Mouse (Mus musculus): Measurements from ENCODE around the gene Adi1. TPM values are rescaled to one million over a fixed set of nuclear protein-coding genes. Genes with fewer than 3 reads are reported as not detected.
A peak's percentile ranks its signal among the peaks of the same experiment; 100 is the strongest.

The Adi1 gene
- polyA plus RNA-seq, 1 experiment from 2014 or later, result 24.6 TPM

DNA sequence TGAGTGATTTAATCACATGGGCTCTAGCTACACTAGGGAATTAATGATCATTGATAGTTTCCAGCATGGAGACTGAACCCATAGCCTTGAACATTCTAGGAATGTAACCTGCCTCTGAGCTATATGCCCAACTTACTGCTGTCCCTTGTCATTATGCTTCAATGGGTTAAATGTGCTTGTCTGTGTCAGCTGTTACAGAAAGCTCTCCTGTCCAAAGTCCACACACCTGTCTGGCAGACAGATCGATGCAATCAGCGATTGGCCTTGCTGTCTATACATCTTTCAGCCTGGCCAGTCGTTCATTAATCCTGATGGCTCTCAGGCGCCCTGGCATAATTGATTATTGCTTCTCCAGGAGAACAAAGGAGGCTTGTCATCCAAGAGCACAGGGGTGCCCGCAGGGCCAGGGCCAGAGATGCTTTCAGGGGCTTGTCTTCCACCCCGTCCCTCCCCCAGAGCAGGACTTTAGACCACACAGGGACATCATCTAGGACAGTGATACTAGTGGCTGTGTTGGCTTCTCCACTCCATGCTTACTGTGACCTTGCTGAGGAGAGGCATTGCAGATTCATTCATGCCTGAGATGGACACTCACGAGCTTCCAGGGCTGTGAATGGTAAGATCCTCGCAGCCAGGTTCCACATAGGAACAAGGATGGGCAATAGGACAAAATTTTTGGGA lies 11.3 kb downstream of the Adi1 start:
- H3K27ac ChIP-seq (ENCODE audit: low read length), result no peak overlapping the region
- 62% methylated on average over 8 of the region's 8 CpGs for WGBS
- peaks cover 7% of the 10 kb centered on the region; the same call in 1 of the 2 replicates for H3K36me3 ChIP-seq (ENCODE audit: control insufficient read depth, insufficient read depth, low read length)
- H3K9me3 ChIP-seq (replicated peaks; ENCODE audit: control insufficient read depth, low read length, poor library complexity, severe bottlenecking), result no peaks in the 10 kb centered on the region
- no peaks in the 10 kb centered on the region; the same call in 1 of the 2 replicates for H3K4me1 ChIP-seq (ENCODE audit: control insufficient read depth, insufficient read depth, low read length)
- ATAC-seq, result no peak
- H3K9ac ChIP-seq (ENCODE audit: low read depth, low read length), result no peak overlapping the region
- no peaks in the 10 kb centered on the region for H3K27me3 ChIP-seq (ENCODE audit: control insufficient read depth, insufficient read depth, low read depth, low read length)
- no peak overlapping the region for H3K4me2 ChIP-seq (ENCODE audit: low read length)
- H3K4me3 ChIP-seq (ENCODE audit: low read depth, low read length), result no peak overlapping the region

DNA sequence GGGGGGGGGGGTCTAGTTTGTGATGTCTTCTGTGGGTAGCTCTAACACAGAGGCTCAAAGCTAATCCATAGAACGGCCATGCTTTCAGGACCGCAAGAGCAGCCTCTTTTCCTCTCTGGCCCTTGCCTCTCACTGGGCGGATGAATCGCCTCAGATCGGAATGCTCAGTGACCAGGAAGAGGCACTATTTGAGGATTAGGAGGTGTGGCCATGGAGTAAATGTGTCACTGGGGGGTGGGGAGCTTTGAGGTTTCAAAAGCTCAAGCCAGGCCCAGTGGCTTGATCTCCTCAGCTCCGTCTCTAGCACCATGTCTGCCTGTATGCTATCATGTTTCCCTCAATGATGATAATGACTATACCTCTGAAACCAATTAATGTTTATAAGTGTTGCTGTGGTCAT lies 14.0 kb downstream of the Adi1 start:
- ATAC-seq, result no peak
- H3K9ac ChIP-seq (ENCODE audit: low read depth, low read length), result no peak overlapping the region
- H3K4me1 ChIP-seq (ENCODE audit: control insufficient read depth, insufficient read depth, low read length), result no peaks in the 10 kb centered on the region; the same call in 1 of the 2 replicates
- no peaks in the 10 kb centered on the region for H3K27me3 ChIP-seq (ENCODE audit: control insufficient read depth, insufficient read depth, low read depth, low read length)
- H3K9me3 ChIP-seq (replicated peaks; ENCODE audit: control insufficient read depth, low read length, poor library complexity, severe bottlenecking), result no peaks in the 10 kb centered on the region
- no peak overlapping the region for H3K4me2 ChIP-seq (ENCODE audit: low read length)
- H3K27ac ChIP-seq (ENCODE audit: low read length), result no peak overlapping the region
- H3K4me3 ChIP-seq (ENCODE audit: low read depth, low read length), result no peak overlapping the region
- 64% methylated on average over 6 of the region's 6 CpGs for WGBS
- peaks cover 14% of the 10 kb centered on the region; the same call in 1 of the 2 replicates for H3K36me3 ChIP-seq (ENCODE audit: control insufficient read depth, insufficient read depth, low read length)

DNA sequence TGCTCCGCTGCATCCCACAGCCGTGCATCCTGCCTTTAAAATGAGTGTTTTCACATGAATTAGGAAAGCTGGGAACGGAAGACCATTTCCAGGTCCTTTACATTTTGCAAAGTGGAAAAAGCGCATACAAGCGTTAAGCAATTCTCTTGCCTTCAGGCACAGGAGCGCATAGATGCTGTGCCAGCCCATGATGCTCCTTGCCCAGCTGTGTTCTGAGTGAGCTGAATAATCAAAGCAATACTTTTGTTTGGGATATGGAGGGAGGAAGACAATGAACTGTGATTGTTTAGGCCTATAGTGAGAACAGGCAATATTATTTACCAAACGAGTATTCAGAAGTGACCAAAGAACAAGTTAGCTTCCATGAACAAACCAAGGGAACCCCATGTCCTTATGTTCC lies 15.7 kb downstream of the Adi1 start:
- H3K27ac ChIP-seq (ENCODE audit: low read length), result no peak overlapping the region
- H3K9me3 ChIP-seq (replicated peaks; ENCODE audit: control insufficient read depth, low read length, poor library complexity, severe bottlenecking), result no peaks in the 10 kb centered on the region
- H3K4me1 ChIP-seq (ENCODE audit: control insufficient read depth, insufficient read depth, low read length), result no peaks in the 10 kb centered on the region; the same call in 1 of the 2 replicates
- H3K9ac ChIP-seq (ENCODE audit: low read depth, low read length), result no peak overlapping the region
- no peak for ATAC-seq
- no peaks in the 10 kb centered on the region for H3K27me3 ChIP-seq (ENCODE audit: control insufficient read depth, insufficient read depth, low read depth, low read length)
- no peak overlapping the region for H3K4me2 ChIP-seq (ENCODE audit: low read length)
- H3K36me3 ChIP-seq (ENCODE audit: control insufficient read depth, insufficient read depth, low read length), result peaks cover 14% of the 10 kb centered on the region; the same call in 1 of the 2 replicates
- H3K4me3 ChIP-seq (ENCODE audit: low read depth, low read length), result no peak overlapping the region
- 89% methylated on average over 7 of the region's 7 CpGs for WGBS

DNA sequence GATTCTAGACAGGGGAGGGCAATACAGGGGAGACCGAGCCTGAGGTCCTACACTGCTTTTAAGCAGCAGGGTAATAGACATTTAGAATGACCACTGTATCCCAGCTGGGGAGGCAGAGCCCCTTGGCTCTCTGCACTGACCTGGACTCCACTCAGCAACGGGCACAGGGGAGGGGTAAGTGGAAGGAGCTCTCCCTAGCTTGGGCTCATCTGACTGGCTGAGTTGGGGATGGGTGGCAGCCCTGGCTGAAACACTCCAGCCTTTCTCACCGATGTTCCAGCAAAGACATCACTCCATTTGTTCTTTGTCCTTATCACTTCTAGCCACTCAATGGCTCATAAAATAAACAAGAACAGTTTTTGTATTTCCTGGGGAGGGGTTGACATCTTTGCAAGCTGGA lies 18.7 kb downstream of the Adi1 start:
- WGBS, result 80% methylated on average over 3 of the region's 3 CpGs
- Histone ChIP-seq H3K27ac (ENCODE audit: low read length) (no peak overlapping the region), H3K4me3 (ENCODE audit: low read depth, low read length) (no peak overlapping the region), H3K4me1 (ENCODE audit: control insufficient read depth, insufficient read depth, low read length) (peaks cover 2% of the 10 kb centered on the region; the same call in 1 of the 2 replicates), H3K9me3 (replicated peaks; ENCODE audit: control insufficient read depth, low read length, poor library complexity, severe bottlenecking) (no peaks in the 10 kb centered on the region), H3K27me3 (ENCODE audit: control insufficient read depth, insufficient read depth, low read depth, low read length) (no peaks in the 10 kb centered on the region), H3K4me2 (ENCODE audit: low read length) (no peak overlapping the region), H3K9ac (ENCODE audit: low read depth, low read length) (no peak overlapping the region), H3K36me3 (ENCODE audit: control insufficient read depth, insufficient read depth, low read length) (peaks cover 14% of the 10 kb centered on the region; the same call in 1 of the 2 replicates)
- ATAC-seq, result no peak

GRCm38 (mm10) chr12:28694231-28694630 lies 19.2 kb downstream of the Adi1 start:
- no peak overlapping the region for H3K9ac ChIP-seq (ENCODE audit: low read depth, low read length)
- peaks cover 11% of the 10 kb centered on the region; the same call in 1 of the 2 replicates for H3K36me3 ChIP-seq (ENCODE audit: control insufficient read depth, insufficient read depth, low read length)
- 84% methylated on average over 2 of the region's 2 CpGs for WGBS
- no peaks in the 10 kb centered on the region for H3K27me3 ChIP-seq (ENCODE audit: control insufficient read depth, insufficient read depth, low read depth, low read length)
- H3K4me2 ChIP-seq (ENCODE audit: low read length), result no peak overlapping the region
- no peak overlapping the region for H3K27ac ChIP-seq (ENCODE audit: low read length)
- no peak overlapping the region for H3K4me3 ChIP-seq (ENCODE audit: low read depth, low read length)
- peaks cover 2% of the 10 kb centered on the region; the same call in 1 of the 2 replicates for H3K4me1 ChIP-seq (ENCODE audit: control insufficient read depth, insufficient read depth, low read length)
- ATAC-seq, result no peak
- no peaks in the 10 kb centered on the region for H3K9me3 ChIP-seq (replicated peaks; ENCODE audit: control insufficient read depth, low read length, poor library complexity, severe bottlenecking)

DNA sequence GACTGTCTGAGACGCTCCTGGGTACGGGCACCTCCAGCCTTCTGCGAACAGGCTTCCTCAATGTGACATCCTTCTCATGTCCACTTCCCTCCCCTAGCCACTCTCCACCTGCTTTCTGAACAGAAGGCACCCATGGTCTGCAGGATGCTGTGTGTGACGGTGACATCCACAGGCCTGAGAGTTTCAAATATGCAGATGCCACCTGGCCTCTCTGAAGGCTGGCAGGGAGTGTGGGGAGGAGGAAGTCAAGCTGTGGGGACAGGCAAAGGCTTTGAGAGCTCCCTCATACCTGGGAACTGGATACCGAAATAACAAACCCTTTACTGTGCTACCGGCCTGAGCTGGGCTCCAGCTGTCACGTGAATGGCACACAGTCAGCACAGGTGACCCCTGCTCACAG lies 19.7 kb downstream of the Adi1 start:
- no peaks in the 10 kb centered on the region for H3K27me3 ChIP-seq (ENCODE audit: control insufficient read depth, insufficient read depth, low read depth, low read length)
- no peak for ATAC-seq
- H3K4me3 ChIP-seq (ENCODE audit: low read depth, low read length), result no peak overlapping the region
- H3K27ac ChIP-seq (ENCODE audit: low read length), result no peak overlapping the region
- H3K4me1 ChIP-seq (ENCODE audit: control insufficient read depth, insufficient read depth, low read length), result peaks cover 6% of the 10 kb centered on the region; the same call in 1 of the 2 replicates
- no peak overlapping the region for H3K9ac ChIP-seq (ENCODE audit: low read depth, low read length)
- no peaks in the 10 kb centered on the region for H3K9me3 ChIP-seq (replicated peaks; ENCODE audit: control insufficient read depth, low read length, poor library complexity, severe bottlenecking)
- H3K4me2 ChIP-seq (ENCODE audit: low read length), result no peak overlapping the region
- 94% methylated on average over 7 of the region's 7 CpGs for WGBS
- H3K36me3 ChIP-seq (ENCODE audit: control insufficient read depth, insufficient read depth, low read length), result peaks cover 11% of the 10 kb centered on the region; the same call in 1 of the 2 replicates

- Histone ChIP-seq H3K36me3 (ENCODE audit: control insufficient read depth, insufficient read depth, low read length) (no peaks in the 10 kb centered on the region), H3K4me1 (ENCODE audit: control insufficient read depth, insufficient read depth, low read length) (peaks cover 18% of the 10 kb centered on the region), H3K4me3 (ENCODE audit: low read depth, low read length) (no peak overlapping the region), H3K27me3 (ENCODE audit: control insufficient read depth, insufficient read depth, low read depth, low read length) (no peaks in the 10 kb centered on the region), H3K4me2 (ENCODE audit: low read length) (no peak overlapping the region), H3K9me3 (replicated peaks; ENCODE audit: control insufficient read depth, low read length, poor library complexity, severe bottlenecking) (no peaks in the 10 kb centered on the region), H3K27ac (ENCODE audit: low read length) (peak overlapping the region; percentile 47; the same call in 1 of the 2 replicates), H3K9ac (ENCODE audit: low read depth, low read length) (no peak overlapping the region)
- WGBS, result 64% methylated on average over 14 of the region's 14 CpGs
- no peak for ATAC-seq
Observed at GRCm38 (mm10) chr12:28697821-28698595, 23.0 kb downstream of the Adi1 start.

DNA sequence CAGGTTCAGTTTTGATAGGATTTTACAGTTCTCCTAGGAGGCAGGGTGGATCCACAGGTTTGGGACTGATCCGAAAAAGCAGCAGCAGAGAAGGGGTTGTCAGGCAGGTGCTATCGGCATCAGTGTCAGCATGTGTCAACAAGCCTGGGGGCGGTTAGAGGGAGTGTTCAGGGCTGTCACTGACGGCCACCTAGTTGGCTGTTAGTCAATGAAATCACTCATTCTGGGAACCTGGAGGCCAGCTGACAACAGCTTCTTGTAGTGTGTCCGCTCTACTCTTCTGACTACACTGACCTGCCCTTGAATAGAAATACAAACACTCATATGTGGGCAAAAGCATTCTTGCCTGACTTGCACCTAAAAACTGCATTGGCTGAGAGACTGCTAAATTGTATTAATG lies 24.1 kb downstream of the Adi1 start:
- no peak overlapping the region for H3K4me2 ChIP-seq (ENCODE audit: low read length)
- WGBS, result 72% methylated on average over 5 of the region's 5 CpGs
- H3K9ac ChIP-seq (ENCODE audit: low read depth, low read length), result no peak overlapping the region

DNA sequence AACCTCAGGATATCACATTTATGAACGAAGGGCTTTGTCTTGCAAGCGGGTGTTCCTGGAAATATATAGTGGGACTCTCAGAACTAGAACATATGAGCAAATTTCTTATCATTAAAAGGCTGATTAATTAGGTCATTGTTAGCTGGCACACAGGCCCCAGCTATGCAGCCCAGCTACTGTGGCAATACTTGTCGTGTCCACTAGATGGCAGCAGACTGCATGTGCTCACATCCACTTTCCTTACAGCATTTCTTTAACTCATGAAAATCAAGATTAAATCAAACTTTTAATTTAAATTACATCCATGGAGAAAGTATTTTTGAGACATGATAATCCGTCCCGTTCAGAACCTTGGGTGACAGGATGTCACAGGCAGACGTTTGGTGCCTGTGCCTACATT lies 24.6 kb downstream of the Adi1 start:
- 5% methylated on average over 6 of the region's 6 CpGs for WGBS
- Histone ChIP-seq H3K4me3 (ENCODE audit: low read depth, low read length) (no peak overlapping the region), H3K9ac (ENCODE audit: low read depth, low read length) (peak overlapping the region; percentile 54; the same call in 1 of the 2 replicates), H3K4me2 (ENCODE audit: low read length) (no peak overlapping the region), H3K36me3 (ENCODE audit: control insufficient read depth, insufficient read depth, low read length) (no peaks in the 10 kb centered on the region), H3K27ac (ENCODE audit: low read length) (peak overlapping the region; percentile 92), H3K4me1 (ENCODE audit: control insufficient read depth, insufficient read depth, low read length) (peaks cover 21% of the 10 kb centered on the region), H3K9me3 (replicated peaks; ENCODE audit: control insufficient read depth, low read length, poor library complexity, severe bottlenecking) (no peaks in the 10 kb centered on the region), H3K27me3 (ENCODE audit: control insufficient read depth, insufficient read depth, low read depth, low read length) (no peaks in the 10 kb centered on the region)
- peak; percentile 46 for ATAC-seq

More for the DNA sequence above, 24.1 kb downstream of the Adi1 start:
- Histone ChIP-seq H3K4me3 (ENCODE audit: low read depth, low read length) (no peak overlapping the region), H3K27me3 (ENCODE audit: control insufficient read depth, insufficient read depth, low read depth, low read length) (no peaks in the 10 kb centered on the region), H3K27ac (ENCODE audit: low read length) (peak overlapping the region; percentile 33), H3K36me3 (ENCODE audit: control insufficient read depth, insufficient read depth, low read length) (no peaks in the 10 kb centered on the region), H3K9me3 (replicated peaks; ENCODE audit: control insufficient read depth, low read length, poor library complexity, severe bottlenecking) (no peaks in the 10 kb centered on the region), H3K4me1 (ENCODE audit: control insufficient read depth, insufficient read depth, low read length) (peaks cover 18% of the 10 kb centered on the region)
- ATAC-seq, result no peak

Data from midbrain, embryonic 16.5 days (tissue).